Mouse (Mus musculus) liver, embryonic 11.5 days (tissue): Measurements from ENCODE around the gene Ptprcap. TPM values are rescaled to one million over a fixed set of nuclear protein-coding genes. Genes with fewer than 3 reads are reported as not detected.

ENCODE experiments used
- ATAC-seq: fragments of 200-750 bp; cut with Nextera tagmentation; replicated peaks from 2 replicates; pipeline ENCODE4 v1.8.0; 2017; ENCODE audit warnings: moderate number of reproducible peaks, mild to moderate bottlenecking, moderate TSS enrichment, moderate library complexity; ENCODE audit not compliant: low FRiP score
- DNase-seq: peaks from one replicate; pipeline ENCODE4 v3.0.0-alpha.2; 2017; ENCODE audit warnings: low spot score
- H3K27ac ChIP-seq: fragments of 300-500 bp; sonication (generic); 2 replicates; pipeline ENCODE4 v1.5.1; 2014; ENCODE audit warnings: mild to moderate bottlenecking, low read depth, low read length, control low read depth
- H3K27me3 ChIP-seq: fragments of 300-500 bp; sonication (generic); replicated peaks from 2 replicates; pipeline ENCODE4 v1.6.1; 2014; ENCODE audit warnings: low read length, mixed read lengths; ENCODE audit not compliant: control insufficient read depth, insufficient read depth
- H3K36me3 ChIP-seq: fragments of 300-500 bp; sonication (generic); 2 replicates; pipeline ENCODE4 v1.6.1; 2014; ENCODE audit warnings: mild to moderate bottlenecking, low read length, moderate library complexity, mixed read lengths; ENCODE audit not compliant: control insufficient read depth, insufficient read depth
- H3K4me1 ChIP-seq: fragments of 300-500 bp; sonication (generic); replicated peaks from 2 replicates; pipeline ENCODE4 v1.6.1; 2014; ENCODE audit warnings: low read length, mixed read lengths; ENCODE audit not compliant: control insufficient read depth, insufficient read depth
- H3K4me2 ChIP-seq: fragments of 300-500 bp; sonication (generic); 2 replicates; pipeline ENCODE4 v1.6.1; 2014; ENCODE audit warnings: mild to moderate bottlenecking, control low read depth, moderate library complexity
- H3K4me3 ChIP-seq: fragments of 300-500 bp; sonication (generic); 2 replicates; pipeline ENCODE4 v1.5.1; 2014; ENCODE audit warnings: low read depth, low read length, control low read depth
- H3K9ac ChIP-seq: fragments of 300-500 bp; sonication (generic); 2 replicates; pipeline ENCODE4 v1.6.1; 2014; ENCODE audit warnings: low read depth, low read length, control low read depth
- H3K9me3 ChIP-seq: fragments of 300-500 bp; sonication (generic); 2 replicates; pipeline ENCODE4 v1.6.1; 2016; ENCODE audit warnings: low read length, inconsistent platforms, mixed read lengths; ENCODE audit not compliant: control insufficient read depth
- WGBS: fragments of 180-500 bp; shearing (Covaris S2); extraction: QIAGEN DNeasy Blood & Tissue Kit; methylation state at CpG from one replicate; pipeline ENCODE4 v1.1.7; 2014; 5-methylcytosine and 5-hydroxymethylcytosine counted together
- polyA plus RNA-seq: library from polyadenylated mRNA; unstranded; fragments of >200 nt; fragmentation: Nextera tagmentation; extraction: Ambion mirVana; gene quantifications from 2 replicates; pipeline ENCODE4 v1.2.1, GENCODE M21; 2014

Gene Ptprcap
- polyA plus RNA-seq, 1 experiment from 2014 or later: 41.1 TPM

DNA sequence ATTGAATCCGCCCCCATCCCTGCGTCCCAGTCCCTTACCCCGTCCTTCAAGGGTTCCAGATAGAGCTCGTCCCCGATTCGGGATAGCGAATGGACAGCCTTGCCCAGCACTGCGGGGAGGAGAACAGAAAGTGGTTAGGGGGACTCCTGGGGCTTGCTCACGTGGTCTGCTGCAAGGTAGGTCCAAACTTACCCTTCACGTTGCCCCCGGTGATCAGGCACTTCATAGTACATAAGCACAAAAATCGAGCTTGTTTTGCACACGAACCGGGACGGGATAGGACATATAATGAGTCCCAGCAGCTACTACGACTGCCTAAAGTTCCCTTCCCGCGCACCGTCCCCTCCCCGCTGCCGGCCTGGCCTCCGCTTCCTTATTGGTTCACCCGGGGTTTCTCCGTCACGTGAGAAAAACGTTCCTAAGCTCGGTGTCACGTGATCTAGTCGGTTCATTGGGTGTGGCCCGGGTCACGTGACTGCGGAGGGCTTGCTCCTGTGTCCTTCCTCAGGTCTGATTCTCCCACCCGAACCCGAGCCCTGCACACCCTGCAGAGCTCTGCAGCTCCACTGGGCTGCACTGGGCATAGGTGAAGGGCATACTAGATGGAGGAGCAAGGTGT is 48.0 kb downstream of the Ptprcap start, which contains the start of gene Rad9a:
Gene Rad9a, minus strand, starts transcription at position 372 of the 619 bp plus-strand sequence.
- peak within 1 kb of the TSS; percentile 93 for H3K9ac ChIP-seq
- peak within 1 kb of the TSS; percentile 84 for H3K4me3 ChIP-seq
- peak; percentile 95 for DNase-seq
- peaks cover 19% of the 10 kb centered on the region for H3K4me1 ChIP-seq
- peak within 1 kb of the TSS; percentile 94 for H3K4me2 ChIP-seq
- no peaks in the 10 kb centered on the region for H3K9me3 ChIP-seq
- H3K27me3 ChIP-seq: peaks cover 5% of the 10 kb centered on the region; the same call in 1 of the 2 replicates
- peak; percentile 87 for ATAC-seq
- under 1% methylated on average over 34 of the region's 34 CpGs for WGBS
- peaks cover 15% of the 10 kb centered on the region for H3K36me3 ChIP-seq
- H3K27ac ChIP-seq: peak within 1 kb of the TSS; percentile 84

DNA sequence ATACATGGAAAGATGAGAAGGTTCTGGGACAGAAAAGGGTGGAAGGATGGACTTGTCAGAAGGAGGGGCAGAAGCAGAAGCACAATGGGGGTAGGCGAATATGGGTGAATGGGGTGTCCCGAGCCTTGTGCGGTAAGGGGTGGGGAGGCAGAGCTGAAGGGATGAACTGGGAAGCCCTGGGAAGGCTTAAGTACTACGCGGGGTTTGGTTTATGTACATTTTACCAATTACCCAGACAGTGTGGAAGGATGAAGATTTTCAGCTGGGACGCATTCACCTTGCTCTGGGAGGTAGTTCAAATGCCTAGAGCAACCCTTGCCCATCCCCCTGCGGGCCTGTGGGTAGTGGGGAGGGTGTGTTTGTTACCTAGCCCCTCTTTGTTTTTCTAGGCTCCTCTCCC is 48.7 kb downstream of the Ptprcap start:
- Histone ChIP-seq H3K4me1 (peaks cover 19% of the 10 kb centered on the region), H3K9me3 (no peaks in the 10 kb centered on the region), H3K4me3 (peak overlapping the region; percentile 84), H3K27ac (peak overlapping the region; percentile 84; the same call in 1 of the 2 replicates), H3K27me3 (peaks cover 6% of the 10 kb centered on the region; the same call in 1 of the 2 replicates), H3K36me3 (peaks cover 7% of the 10 kb centered on the region; the same call in 1 of the 2 replicates), H3K4me2 (peak overlapping the region; percentile 94), H3K9ac (peak overlapping the region; percentile 80)
- no peak for DNase-seq
- WGBS: 34% methylated on average over 7 of the region's 7 CpGs
- ATAC-seq: no peak

GRCm38 (mm10) chr19:4203148-4203547 is 49.7 kb downstream of the Ptprcap start:
- Histone ChIP-seq H3K36me3 (peaks cover 6% of the 10 kb centered on the region; the same call in 1 of the 2 replicates), H3K4me1 (peaks cover 19% of the 10 kb centered on the region), H3K9ac (no peak overlapping the region), H3K27me3 (peaks cover 6% of the 10 kb centered on the region; the same call in 1 of the 2 replicates), H3K9me3 (no peaks in the 10 kb centered on the region), H3K27ac (peak overlapping the region; percentile 28; the same call in 1 of the 2 replicates), H3K4me3 (no peak overlapping the region), H3K4me2 (no peak overlapping the region)
- ATAC-seq (no peak), DNase-seq (no peak)
- 51% methylated on average over 3 of the region's 3 CpGs for WGBS

DNA sequence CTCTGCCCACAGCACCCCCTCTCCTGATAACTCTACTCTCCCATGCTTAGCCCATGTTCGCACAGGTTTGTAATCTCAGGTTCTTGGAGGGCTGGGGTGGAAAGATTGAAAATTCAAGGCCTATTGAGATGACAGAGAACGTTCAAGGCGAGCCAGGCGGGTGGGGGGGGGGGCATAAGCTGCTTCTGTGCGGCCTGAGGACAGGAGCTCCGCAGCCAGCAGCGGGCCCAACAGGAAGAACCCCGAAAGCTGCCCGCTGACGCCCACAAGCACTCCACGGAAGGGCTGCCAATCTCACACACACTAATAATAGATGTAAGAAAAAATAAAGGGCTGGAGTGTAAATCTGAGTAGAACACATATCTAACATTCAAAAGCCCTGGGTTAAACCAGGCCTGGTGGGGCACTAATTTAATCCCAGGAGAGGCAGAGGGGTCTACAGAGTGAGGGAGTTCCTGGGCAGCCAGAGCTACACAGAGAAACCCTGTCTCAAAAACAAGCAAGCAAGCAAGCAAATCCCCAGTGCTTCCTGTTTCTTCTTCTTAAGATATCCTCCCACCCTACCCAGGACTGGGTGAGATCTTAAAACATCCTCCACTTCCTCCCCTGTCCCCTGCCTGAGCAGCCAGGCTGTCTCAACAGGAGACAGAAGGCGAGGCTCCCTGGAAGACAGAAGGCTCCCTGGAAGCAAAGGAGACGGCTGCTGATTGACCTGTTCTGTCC is 50.4 kb downstream of the Ptprcap start:
- Histone ChIP-seq H3K4me1 (peaks cover 19% of the 10 kb centered on the region), H3K27me3 (peaks cover 6% of the 10 kb centered on the region; the same call in 1 of the 2 replicates), H3K4me3 (no peak overlapping the region), H3K4me2 (no peak overlapping the region), H3K27ac (0 out of 2 replicates have a peak overlapping the region, but pooled peaks have one; percentile 13), H3K36me3 (peaks cover 5% of the 10 kb centered on the region; the same call in 1 of the 2 replicates), H3K9ac (no peak overlapping the region), H3K9me3 (no peaks in the 10 kb centered on the region)
- WGBS: 51% methylated on average over 13 of the region's 13 CpGs
- no peak for DNase-seq
- no peak for ATAC-seq

DNA sequence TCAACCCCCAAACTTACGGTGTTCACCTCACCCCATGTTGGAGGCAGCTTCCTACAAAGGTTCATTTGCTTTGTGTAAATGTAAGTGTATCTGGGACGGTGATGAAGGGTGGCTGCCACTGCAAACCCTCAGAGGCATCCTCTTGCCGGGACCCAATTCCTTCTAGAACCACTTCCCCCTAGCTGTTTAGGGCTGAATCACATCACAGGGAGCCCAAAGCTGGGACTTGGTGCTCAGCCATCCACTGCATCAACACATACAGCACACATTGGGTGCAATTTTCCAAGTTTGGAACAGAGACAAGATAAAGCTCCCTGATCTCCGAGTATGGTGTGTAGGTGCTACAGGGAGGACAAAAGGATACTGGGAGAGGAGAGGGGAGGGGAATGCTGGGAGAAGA is 51.5 kb downstream of the Ptprcap start:
- H3K27ac ChIP-seq: no peak overlapping the region
- no peaks in the 10 kb centered on the region for H3K9me3 ChIP-seq
- no peak overlapping the region for H3K9ac ChIP-seq
- WGBS: 59% methylated on average over 3 of the region's 4 CpGs
- H3K4me3 ChIP-seq: no peak overlapping the region
- peaks cover 14% of the 10 kb centered on the region for H3K27me3 ChIP-seq
- DNase-seq (no peak), ATAC-seq (no peak)
- peaks cover 19% of the 10 kb centered on the region for H3K4me1 ChIP-seq
- H3K36me3 ChIP-seq: no peaks in the 10 kb centered on the region; the same call in 1 of the 2 replicates
- H3K4me2 ChIP-seq: no peak overlapping the region

Other genes with a start within 250 kb of the Ptprcap start
- gene Tcirg1, start 246.5 kb upstream of the Ptprcap start, polyA plus RNA-seq: 39.8 and 42.8 TPM in 2 replicates
- 278 and 287 TPM in 2 replicates for gene Ndufs8, start 240.8 kb upstream of the Ptprcap start, polyA plus RNA-seq
- gene Aldh3b1, start 223.8 kb upstream of the Ptprcap start, polyA plus RNA-seq: 1.7 TPM in 2 replicates
- gene Unc93b1, start 218.4 kb upstream of the Ptprcap start, polyA plus RNA-seq: 14.2 and 16.0 TPM in 2 replicates
- not detected in 2 replicates for gene Aldh3b3, start 195.0 kb upstream of the Ptprcap start, polyA plus RNA-seq
- 0.48 and 0.70 TPM in 2 replicates for gene Aldh3b2, start 181.3 kb upstream of the Ptprcap start, polyA plus RNA-seq
- 12.0 and 14.5 TPM in 2 replicates for gene Acy3, start 167.0 kb upstream of the Ptprcap start, polyA plus RNA-seq
- 1.8 TPM in 2 replicates for gene Tbx10, start 160.9 kb upstream of the Ptprcap start, polyA plus RNA-seq
- 30.8 and 32.3 TPM in 2 replicates for gene Nudt8, start 153.0 kb upstream of the Ptprcap start, polyA plus RNA-seq
- gene Gm49405, start 153.0 kb upstream of the Ptprcap start, polyA plus RNA-seq: 1.6 and 2.4 TPM in 2 replicates
- gene Doc2g, start 150.3 kb upstream of the Ptprcap start, polyA plus RNA-seq: 2.8 and 4.1 TPM in 2 replicates
- gene Ndufv1, start 140.8 kb upstream of the Ptprcap start, polyA plus RNA-seq: 232 and 234 TPM in 2 replicates
- gene Gstp1, start 115.6 kb upstream of the Ptprcap start, polyA plus RNA-seq: 733 and 765 TPM in 2 replicates
- gene Gstp2, start 107.6 kb upstream of the Ptprcap start, polyA plus RNA-seq: 5.5 and 6.1 TPM in 2 replicates
- gene Gstp3, start 94.0 kb upstream of the Ptprcap start, polyA plus RNA-seq: 14.6 and 16.7 TPM in 2 replicates
- gene Cabp2, start 72.0 kb upstream of the Ptprcap start, polyA plus RNA-seq: 0.51 and 0.52 TPM in 2 replicates
- gene Cdk2ap2, start 56.4 kb upstream of the Ptprcap start, polyA plus RNA-seq: 121 and 135 TPM in 2 replicates
- gene Pitpnm1, start 53.6 kb upstream of the Ptprcap start, polyA plus RNA-seq: 7.2 and 8.0 TPM in 2 replicates
- 56.2 and 61.8 TPM in 2 replicates for gene Aip, start 27.7 kb upstream of the Ptprcap start, polyA plus RNA-seq
- gene Gpr152, start 13.8 kb upstream of the Ptprcap start, polyA plus RNA-seq: not detected in 2 replicates
- 0.21 TPM in 1 of 2 replicates, not detected in the other for gene Cabp4, start 9.6 kb upstream of the Ptprcap start, polyA plus RNA-seq
- gene Coro1b, start 5.0 kb upstream of the Ptprcap start, polyA plus RNA-seq: 126 and 132 TPM in 2 replicates
- gene Rps6kb2, start 9.8 kb downstream of the Ptprcap start, polyA plus RNA-seq: 41.0 and 53.5 TPM in 2 replicates
- gene Carns1, start 21.9 kb downstream of the Ptprcap start, polyA plus RNA-seq: 0.89 and 1.2 TPM in 2 replicates
- gene Tbc1d10c, start 37.7 kb downstream of the Ptprcap start, polyA plus RNA-seq: 3.3 and 3.4 TPM in 2 replicates
- gene Ppp1ca, start 38.5 kb downstream of the Ptprcap start, polyA plus RNA-seq: 773 and 809 TPM in 2 replicates
- gene Rad9a, start 48.1 kb downstream of the Ptprcap start, polyA plus RNA-seq: 35.7 and 38.8 TPM in 2 replicates
- 1.9 and 2.4 TPM in 2 replicates for gene Clcf1, start 60.6 kb downstream of the Ptprcap start, polyA plus RNA-seq
- gene AC109138.7, start 60.8 kb downstream of the Ptprcap start, polyA plus RNA-seq: not detected in 2 replicates
- gene Pold4, start 78.3 kb downstream of the Ptprcap start, polyA plus RNA-seq: 22.1 and 24.9 TPM in 2 replicates
- gene Ssh3, start 115.6 kb downstream of the Ptprcap start, polyA plus RNA-seq: 3.2 and 3.3 TPM in 2 replicates
- gene Ankrd13d, start 129.5 kb downstream of the Ptprcap start, polyA plus RNA-seq: 2.9 and 3.2 TPM in 2 replicates
- 22.1 and 23.1 TPM in 2 replicates for gene Grk2, start 152.6 kb downstream of the Ptprcap start, polyA plus RNA-seq
- 39.8 and 40.2 TPM in 2 replicates for gene Kdm2a, start 244.7 kb downstream of the Ptprcap start, polyA plus RNA-seq